Mouse (Mus musculus) adrenal gland, postnatal 36 days (tissue): Measurements from ENCODE around the gene Rpf2. TPM values are rescaled to one million over a fixed set of nuclear protein-coding genes. Genes with fewer than 3 reads are reported as not detected.

Experiments used
- DNase-seq, 2 experiments: peaks; one replicate each; pipeline ENCODE4 v3.0.0; 2021; ENCODE audit warnings: mixed read lengths in 1 of 2
- long read RNA-seq, 2 experiments: library from polyadenylated mRNA; stranded (forward); transcript quantifications; one replicate each; pipeline ENCODE4 v2.0.0; 2021; ENCODE audit warnings: borderline sequencing depth in 2 of 2
- total RNA-seq, 2 experiments: library from RNA; stranded (reverse); gene quantifications; 2 replicates each; pipeline ENCODE4 v1.2.3; 2021

Gene Rpf2
- 10 to 100 TPM; 28.7 to 29.3 TPM for total RNA-seq
- long read RNA-seq, experiment 1, transcript Rpf2-206 (10 exons, 1,296 nt): major isoform, 28 of 35 reads
- long read RNA-seq, experiment 1, partial matches to known transcripts: 0 of 35 reads
- long read RNA-seq, experiment 1, other reads (novel, unspliced or antisense): 7 of 35 reads
- long read RNA-seq, experiment 2, transcript Rpf2-206 (10 exons, 1,296 nt): major isoform, 7 of 7 reads
- long read RNA-seq, experiment 2, partial matches to known transcripts: 0 of 7 reads
- long read RNA-seq, experiment 2, other reads (novel, unspliced or antisense): 0 of 7 reads

DNA sequence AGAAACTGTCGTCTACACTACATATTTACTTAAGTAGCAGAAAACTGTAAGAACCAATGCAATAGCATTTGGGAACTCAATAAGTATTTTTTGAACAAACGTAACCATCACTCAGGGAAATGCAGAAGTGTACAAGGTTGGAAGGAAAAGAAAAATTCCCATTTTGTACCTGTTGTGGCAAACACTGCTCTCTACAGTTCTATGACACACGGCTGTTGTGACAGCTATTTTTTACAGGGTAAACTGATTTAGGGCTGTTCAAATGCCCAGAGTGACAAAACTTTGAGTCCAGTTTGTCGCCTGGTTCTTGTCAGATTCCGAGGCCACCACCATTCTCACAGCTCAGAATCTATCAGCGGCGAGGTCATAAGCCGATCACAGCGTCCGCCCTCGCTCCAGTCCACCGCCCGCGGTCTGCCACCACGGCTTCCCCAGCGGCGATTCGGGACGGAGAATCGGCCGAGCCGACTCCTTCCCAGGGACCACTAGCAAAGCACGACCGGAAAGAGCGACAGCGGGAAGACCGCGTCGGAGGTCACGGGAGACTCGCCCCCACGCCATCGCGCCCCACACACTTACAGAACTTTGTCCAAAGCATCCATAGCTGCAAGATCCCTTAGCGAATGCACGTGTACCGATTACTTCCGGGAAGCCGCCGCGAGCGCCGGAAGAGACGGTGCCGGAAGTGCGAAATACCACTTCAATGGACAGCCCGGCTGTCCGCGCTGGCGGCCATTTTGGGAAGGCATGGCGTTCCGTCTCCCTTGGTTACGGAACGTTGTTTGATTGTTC lies at the start of gene Rpf2:
Gene Rpf2 (minus strand): TSS at position 663 of the 792 bp plus-strand sequence.
- DNase-seq: peak; percentile 87 to 90

DNA sequence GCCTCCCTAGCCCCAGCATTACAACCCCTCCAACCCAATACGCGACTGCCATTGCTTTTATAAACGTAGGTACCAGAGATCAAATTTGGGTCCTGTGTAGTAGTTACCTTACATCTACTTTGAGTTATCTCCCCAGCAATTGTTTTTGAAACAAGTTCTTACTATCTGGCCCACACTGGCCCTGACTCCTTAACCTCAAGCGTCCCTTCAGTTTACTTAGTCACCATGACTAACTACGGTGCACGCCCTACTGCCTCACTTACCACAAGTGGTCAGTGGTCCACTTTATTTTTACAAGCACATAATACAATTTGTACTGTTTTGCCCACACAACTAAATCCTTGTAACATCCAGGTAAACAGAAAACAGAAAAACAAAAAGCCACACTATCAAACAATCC lies 45.8 kb upstream of the Rpf2 start:
- peak; percentile 25 to 30 for DNase-seq

DNA sequence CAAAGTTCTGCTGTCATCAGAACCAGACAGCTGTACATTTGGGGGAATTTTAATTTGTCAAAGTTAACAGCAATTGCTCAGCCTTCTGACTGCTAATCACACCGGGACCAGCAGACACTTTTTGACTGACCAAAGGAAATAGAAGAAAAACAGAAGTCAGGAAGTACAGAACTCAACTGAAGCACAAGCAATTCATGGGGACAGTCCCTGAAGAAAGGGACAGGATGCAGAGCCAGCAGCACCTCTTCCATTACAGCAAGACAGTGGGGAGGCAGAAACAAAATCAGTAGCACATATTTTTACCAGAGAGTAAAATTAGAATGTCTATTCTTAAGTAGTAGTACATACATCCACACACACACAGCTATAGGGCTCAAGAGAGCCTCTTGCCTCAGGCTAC lies 39.9 kb upstream of the Rpf2 start:
- no peak for DNase-seq

DNA sequence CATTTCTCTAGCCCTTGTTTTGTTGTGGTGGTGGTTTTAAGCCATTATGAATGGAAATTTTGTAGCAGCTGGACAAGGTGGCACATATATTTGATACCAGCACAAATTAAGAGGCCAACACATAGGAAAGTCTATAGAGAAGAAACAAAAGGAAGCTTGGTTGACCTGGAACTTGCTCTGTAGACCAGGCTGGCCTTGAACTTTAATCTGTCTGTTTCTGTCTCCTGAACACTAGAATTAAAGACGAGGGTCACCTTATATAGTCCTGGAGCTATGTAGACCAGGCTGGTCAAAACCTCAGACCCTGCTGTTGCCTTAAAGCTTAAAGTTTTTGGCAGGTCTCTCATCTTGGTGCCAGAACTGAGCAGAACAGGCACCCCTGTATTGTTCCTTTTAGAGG lies 38.7 kb upstream of the Rpf2 start:
- DNase-seq: no peak

DNA sequence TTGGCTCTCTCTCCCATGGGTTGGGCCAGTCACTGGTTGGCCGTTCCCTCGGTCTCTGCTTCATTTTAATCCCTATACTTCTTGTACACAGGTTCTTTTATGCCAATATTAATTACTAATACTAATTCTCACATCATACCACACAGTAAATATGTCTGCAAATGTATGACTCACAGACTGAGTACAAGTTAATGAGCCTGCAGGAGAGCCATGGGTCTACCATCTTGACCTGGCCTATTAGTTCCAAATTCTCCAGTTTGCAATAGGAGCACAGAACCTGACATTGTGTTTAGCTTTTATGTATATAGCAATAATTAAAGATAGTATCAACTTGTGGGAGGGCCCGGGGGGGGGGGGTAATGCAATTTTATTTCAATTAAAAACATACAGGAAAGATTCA lies 38.2 kb upstream of the Rpf2 start:
- DNase-seq: no peak

DNA sequence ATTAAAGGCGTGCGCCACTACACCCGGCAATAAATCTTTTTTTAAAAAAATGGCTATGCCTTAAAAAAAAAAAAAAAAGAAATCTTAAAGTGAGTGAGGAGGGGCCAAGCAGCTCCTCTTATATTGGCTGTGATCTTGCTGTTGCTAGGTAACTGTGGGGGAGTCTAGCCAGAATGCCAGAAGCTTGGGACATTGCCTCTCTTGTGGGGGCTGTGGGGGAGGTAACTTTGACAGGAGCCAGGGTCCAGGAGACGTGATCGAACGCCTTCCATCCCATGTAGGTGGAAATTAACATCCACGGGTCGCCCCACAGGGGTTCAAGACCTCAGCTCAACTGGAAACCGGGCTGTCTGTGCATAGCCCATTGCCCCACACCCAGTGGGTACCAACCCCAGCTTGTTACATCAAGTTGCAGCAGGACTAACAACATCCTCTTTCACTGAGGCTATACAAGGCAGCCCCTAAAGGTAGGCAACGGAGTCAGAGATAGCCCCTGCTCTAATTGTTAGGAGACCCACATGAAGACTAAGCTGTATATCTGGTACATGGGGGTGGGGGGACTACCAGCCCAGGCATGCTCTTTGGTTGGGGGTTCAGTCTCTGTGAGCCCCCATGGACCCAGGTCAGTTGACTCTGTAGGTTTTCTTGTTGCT lies 37.5 kb upstream of the Rpf2 start:
- DNase-seq: no peak

DNA sequence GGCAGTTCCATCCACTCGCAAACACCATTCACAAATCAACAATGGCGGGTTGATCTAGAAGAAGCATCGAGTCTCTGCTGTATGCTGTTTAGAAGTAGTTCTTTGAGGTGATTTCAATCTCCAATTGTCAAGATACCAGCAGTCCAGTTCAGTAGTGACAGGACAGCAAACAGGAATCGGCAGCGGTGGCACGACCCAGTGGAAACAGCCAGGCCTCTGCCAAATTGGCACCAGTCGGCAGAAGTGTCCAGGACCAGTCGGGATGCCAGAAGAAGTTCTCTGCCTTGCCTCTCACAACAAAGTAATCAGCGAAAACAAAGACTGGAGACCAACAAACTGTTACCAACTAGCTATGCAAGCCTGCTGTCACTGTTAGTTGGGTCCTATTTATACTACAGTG lies 36.8 kb upstream of the Rpf2 start:
- no peak for DNase-seq

DNA sequence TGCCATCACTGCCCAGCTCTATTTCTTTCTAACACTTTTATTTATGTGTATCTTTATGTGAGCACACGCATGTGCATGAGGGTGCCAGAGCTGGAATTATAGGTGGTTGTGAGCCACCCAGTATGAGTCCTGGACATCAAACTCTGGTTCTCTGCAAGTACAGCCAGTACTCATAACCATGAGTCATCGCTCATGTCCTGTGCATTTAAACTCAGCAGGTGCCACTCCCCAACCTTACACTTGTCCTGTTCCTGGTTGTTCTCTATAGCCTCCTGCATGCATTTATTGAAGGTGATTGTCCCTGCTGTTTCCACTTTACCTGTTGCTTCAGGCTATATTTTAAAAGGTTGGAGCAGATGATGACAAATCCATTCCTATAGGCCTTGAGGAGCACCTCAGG lies 34.7 kb upstream of the Rpf2 start:
- no peak for DNase-seq

DNA sequence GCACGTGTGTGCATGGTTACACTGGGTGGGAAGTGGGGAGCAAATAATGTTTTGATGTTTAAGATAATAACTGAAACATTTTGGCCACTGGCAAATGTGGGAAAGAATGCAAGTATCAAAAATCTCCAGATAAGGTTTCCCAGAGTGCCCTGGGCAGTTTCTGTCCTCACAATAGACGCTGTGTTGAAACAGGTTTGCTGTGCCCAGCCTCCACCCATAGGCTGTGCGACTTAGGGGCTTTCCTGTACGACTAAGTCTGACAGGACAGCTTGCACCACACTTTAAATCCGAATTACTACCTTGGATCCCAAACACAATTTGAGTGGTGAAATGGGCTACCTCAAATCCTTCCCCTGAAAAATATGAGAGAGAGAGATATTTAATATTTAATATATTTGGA lies 31.5 kb upstream of the Rpf2 start:
- DNase-seq: no peak

DNA sequence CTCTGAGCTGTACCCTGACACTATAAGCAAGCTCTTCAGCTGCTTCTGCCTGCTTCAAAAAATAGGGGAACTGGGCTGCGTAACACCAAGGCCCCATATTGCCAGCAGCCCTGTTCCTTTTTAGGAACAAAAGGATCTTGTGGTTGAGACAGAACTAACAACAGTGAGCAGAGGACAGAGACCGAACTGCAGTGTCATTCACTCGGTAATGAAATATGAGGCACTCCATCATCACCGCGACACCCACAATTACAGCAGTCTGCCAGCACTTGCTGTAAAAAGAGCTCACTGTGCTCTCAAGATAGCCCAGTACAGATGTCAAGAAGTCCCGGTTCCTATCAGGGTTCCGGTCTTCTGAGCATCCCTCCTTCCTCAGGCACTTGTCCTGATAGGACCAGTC lies 29.2 kb upstream of the Rpf2 start:
- DNase-seq: peak in 1 of 2 experiments; percentile 21

DNA sequence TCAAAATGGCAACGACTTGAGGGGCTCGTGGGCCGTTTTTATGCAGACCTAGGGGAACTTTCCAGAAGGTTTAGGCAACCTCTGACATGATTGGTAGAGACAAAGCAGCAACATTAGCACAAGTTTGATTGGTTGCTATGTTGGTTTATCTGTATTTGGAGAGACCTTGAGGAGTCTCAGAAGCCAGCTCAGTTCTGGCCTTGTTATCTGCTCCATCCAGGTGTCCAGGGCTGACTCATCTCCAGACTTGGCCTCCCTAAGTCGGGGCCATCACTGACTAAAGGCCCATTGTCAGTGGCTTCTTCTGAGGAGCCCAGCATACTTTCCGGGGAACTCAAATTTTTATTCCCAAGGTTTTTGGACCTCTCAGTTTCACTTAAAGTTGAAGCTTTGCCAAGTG lies 27.1 kb upstream of the Rpf2 start:
- DNase-seq: peak in 1 of 2 experiments; percentile 9

DNA sequence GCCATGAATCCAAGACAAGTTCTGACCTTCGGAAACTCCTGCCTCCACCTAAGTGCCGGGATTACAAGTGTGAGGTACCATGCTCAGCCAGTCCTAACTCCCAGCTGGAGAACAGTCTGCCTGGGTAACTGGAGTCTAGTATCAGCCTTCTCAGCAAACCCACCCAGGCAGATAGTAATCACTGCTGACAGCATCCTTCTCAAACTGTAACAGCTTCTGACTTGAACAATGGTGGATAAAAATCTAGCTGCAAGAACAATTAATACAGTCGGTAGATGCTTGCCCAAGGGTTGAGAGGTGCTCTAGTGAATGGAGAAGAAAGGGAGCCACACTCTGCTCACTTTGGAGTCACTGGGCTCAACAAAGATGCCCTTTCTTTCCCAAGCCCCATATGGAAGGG lies 24.4 kb upstream of the Rpf2 start:
- DNase-seq: no peak

DNA sequence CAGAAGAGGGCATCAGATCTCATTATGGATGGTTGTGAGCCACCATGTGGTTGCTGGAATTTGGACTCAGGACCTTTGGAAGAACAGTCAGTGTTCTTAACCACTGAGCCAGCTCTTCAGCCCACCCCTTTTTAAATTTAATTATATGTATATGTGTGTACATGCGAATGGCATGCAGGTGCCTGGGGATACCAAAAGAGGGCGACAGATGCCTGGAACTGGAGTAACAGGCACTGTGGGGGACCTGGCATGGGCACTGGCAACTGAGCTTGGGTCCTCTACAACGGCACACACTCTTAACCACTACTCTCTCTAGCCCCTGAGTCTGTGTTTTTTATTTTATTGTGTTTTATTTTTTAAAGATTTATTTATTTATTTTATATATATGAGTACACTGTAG lies 18.1 kb upstream of the Rpf2 start:
- no peak for DNase-seq

DNA sequence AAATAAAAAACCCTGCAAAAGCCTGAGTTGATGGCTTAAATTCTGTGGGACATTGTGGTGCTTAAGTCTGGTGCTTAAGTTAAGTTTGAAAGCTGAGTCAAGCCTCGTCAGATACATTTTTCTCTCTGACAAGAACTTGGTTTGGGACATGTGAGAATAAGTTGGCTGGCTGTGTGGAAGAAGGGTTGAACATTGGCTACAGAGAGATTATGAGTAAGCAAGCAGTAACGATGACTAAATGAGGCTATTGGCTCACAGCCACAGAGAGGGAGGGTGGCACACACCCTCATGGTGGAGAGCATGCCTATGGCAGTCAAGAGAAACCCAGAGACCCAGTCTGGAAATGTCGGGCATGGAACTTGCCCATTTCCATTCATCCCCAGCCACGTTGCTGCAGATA lies 16.9 kb upstream of the Rpf2 start:
- peak; percentile 69 to 77 for DNase-seq

DNA sequence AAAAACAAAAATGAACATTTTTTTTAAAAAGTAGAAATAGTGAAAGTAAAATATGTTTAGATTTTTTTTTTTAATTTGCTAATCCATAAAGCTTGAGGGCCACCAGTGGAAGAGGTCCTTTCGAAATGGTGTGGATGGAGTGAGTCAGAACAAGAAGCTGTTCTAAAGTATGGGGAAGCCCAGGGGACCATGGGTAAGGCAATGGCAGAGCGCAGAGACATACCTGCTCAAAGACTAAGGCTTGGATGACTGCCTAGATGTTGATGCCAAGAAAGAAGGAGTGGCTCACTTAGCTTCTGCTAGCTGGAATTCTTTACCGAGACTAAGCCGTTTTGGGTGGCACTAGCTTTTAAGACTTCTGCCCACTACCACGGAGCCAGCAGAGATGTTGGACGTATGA lies 15.4 kb upstream of the Rpf2 start:
- DNase-seq: no peak

DNA sequence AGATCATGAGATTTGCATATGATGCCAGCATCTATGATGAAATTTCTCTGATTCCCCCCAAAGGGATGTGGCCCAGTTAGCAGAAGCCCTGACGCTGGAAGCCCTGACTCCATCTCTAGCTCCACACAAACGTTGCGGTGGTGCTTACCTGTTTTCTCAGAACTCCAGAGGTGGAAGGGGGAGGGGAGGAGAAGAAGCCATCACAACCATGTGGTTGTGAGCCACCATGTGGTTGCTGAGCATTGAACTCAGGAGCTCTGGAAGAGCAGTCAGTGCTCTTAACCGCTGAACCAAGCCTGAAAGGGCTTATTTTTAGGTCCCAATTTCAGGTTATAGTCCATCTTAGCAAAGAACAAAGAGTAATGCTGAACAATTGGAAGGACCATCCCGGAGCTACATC lies 13.5 kb upstream of the Rpf2 start:
- DNase-seq: no peak

DNA sequence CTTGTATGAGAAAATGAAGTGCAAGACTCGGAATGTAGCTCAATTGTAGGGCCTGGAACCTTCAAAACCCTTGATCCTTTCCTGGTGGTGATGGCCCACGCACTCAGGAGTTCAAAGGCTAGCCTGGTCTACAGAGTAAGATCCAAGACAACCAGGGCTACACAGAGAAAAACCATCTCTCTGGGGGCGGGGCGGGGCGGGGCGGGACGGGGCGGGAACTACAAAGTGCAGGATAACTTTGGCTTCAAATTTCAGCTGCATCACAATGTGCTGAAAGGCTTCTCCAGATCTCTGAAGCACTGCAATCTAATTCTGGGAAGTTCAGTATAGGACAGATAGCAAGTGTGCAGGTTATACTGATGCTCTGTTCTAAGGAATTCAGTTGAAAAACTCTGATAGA lies 12.7 kb upstream of the Rpf2 start:
- DNase-seq: no peak

DNA sequence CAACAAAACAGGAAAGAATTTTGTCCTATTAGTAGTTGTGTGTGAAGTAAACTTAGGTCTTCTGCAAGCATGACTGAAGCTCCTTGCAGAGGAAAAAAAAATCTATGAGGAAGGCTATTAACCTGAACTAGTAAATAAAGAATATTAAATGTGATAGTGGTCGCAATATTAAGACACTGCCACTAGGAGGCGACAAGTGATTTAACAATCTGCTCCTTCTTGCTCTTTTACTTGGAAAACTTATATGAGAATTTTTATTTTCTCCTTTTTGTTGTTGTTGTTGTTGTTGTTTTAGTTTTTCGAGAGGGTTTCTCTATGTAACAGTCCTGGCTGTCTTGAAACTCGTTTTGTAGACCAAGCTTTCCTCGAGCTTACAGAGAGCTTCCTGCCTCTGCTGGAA lies 12.1 kb upstream of the Rpf2 start:
- peak in 1 of 2 experiments; percentile 55 for DNase-seq

DNA sequence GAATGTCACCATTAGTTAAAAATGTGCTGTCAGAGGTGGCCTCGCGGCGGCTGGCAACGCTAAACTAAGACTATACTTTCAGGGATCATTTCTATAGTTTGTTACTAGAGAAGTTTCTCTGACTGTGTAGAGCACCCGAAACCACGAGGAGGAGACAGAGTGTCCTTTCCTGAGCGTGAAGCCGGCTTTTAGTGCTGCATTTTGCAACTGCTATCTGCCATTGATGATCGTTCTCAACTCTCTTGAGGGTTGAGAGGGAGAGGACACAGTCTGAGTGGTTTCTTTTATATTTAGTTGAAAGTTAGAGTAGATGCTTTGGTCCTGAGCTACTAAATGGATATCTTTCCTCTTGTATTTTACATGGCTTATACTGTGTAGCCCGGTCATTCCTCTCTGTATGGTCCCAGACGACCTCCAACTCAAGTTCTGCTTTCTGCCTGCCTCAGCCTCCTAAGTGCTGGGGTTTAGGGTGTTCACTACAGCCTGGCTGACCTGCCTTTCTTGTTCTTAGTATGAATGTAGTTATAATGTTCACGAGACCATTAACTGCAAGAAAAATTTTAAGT lies 11.6 kb upstream of the Rpf2 start:
- DNase-seq: peak; percentile 56 to 66

DNA sequence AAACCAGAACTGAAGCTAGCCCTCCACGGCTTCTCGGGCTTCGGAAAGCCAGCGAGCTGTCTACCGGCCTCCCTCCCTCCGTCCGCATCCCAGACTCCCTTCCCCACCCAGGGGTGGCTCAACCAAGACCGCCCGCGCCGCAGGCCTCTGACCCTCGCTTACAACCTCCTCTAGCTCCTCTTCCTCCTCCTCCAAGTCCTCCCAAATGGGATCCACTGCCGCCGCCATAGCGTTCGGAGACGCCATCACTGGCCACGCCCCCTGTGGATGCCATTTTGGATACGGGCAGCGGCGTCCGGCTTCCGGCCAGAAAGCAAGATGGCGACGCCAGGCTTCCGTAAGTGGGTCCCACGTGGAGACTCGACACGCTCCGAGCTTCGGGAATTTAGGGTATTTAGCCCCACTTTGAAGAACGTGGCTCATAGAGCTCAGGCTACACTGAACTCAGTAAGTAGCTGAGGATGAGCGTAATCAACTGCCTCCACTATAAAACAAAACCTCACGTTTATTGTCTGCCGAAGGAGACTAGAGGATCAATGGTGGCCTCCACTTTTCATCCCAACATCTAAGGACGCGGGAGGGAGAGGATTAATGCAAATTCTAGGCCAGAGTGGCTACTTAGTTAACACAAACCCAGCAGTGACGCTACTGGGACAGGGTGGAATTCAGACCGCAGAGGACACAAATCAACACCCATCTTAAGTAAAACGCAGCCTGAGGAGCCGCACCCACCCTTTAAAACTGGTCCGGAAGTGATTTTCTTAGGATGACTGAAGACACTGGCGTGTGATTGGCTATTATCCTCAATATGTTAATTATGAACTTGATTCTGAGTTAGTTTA lies 10.8 kb upstream of the Rpf2 start, which contains the start of gene Gtf3c6:
Gene Gtf3c6 (minus strand): TSS at position 695 of the 842 bp plus-strand sequence.
- DNase-seq: peak; percentile 94

DNA sequence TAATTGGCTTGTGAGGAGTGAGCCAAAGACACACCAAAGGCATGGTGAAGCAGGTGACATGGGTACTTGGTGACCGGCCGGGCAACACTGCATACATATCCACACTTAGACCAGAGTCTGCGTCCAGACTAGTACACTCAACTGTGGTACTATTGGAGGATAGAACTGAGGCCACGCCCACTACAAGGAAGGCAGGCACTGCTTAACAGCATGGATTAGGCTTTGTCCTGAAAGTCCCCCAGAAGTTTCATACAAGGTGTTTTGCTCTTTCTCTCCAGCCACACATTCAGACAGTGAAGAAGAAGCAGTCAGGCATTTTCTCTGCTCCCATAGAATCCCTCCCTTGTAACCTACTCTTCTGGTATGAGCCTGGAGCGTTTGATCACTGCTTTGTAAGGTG lies 9.9 kb upstream of the Rpf2 start:
- DNase-seq: peak; percentile 69 to 77

DNA sequence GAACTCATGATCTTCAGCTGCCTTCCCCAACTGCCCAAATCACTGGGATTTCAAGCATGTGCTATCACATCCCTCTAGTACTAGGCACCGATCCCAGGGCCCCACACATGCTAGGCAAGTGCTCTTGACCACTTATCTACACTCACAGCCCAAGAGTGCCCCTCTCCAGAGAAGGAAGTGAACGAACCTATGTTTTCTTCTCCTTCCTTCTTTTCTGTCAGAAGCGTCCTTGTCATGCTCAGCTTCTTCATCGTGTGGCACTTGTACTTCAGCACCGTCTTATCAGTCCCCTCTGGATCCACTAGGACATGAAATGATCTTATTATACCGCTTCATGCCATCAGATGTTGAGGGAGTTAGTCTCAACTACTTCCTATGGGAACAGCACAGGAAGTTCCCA lies 4.1 kb upstream of the Rpf2 start:
- DNase-seq: no peak
